Mouse (Mus musculus): ENCODE measurements at regions not wholly inside any gene's neighbourhood (a gene's known extent, or its start where the extent isn't known, plus 50 kb on each side); places are given as distances from the start of the nearest gene placed in this dataset.
A peak's percentile ranks its signal among the peaks of the same experiment; 100 is the strongest.
"Not testable (repeated sequence)": the region's sequence is repeated elsewhere in the genome, so short reads cannot be mapped to it uniquely, and the experiment has no call there.

DNA sequence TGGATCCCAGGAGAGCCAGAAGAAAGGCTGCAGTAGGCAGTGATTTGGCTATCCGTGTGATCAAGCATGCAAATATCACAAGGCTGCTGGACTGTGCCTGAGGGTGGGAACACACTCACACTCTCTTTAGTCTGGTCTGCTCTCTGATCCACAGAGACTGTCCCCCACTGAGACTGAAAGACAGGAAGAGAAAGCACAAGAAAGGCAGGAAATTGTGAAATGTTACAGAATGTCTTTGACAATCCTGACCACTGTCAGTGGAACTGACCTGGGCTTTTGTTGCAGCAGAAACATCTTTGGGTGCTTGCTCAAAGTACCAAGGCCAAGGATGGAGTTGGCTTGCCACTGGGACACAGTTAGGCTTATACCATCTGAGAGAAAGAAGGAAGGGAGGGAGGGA is 52.3 kb upstream of the Gpd2 start:
- DNase-seq (ENCODE audit: low spot score in 2 of 2): no peak

DNA sequence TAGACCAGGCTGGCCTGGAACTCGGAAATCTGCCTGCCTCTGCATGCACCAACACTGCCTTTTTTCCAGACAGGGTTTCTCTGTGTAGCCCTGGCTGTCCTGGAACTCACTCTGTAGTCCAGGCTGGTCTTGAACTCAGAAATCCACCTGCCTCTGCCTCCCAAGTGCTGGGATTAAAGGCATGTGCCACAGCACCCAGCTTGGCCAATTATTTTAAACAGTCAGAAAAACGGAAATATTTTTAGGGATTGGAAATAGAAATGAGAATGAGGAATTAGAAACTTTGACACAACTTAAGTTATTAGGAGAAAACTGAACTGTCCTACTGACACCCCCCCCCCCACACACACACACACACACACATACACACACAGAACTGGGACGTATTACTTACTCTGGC is 54.3 kb upstream of the Gpd2 start:
- DNase-seq (ENCODE audit: low spot score in 2 of 2): not testable (repeated sequence)

- peak; percentile 93 to 95 for DNase-seq (ENCODE audit: low spot score in 2 of 2)
Observed at GRCm38 (mm10) chr2:57181692-57182541, 55.5 kb upstream of the Gpd2 start.

GRCm38 (mm10) chr2:57181350-57181691 is 56.1 kb upstream of the Gpd2 start:
- no peak for DNase-seq (ENCODE audit: low spot score in 2 of 2)

DNA sequence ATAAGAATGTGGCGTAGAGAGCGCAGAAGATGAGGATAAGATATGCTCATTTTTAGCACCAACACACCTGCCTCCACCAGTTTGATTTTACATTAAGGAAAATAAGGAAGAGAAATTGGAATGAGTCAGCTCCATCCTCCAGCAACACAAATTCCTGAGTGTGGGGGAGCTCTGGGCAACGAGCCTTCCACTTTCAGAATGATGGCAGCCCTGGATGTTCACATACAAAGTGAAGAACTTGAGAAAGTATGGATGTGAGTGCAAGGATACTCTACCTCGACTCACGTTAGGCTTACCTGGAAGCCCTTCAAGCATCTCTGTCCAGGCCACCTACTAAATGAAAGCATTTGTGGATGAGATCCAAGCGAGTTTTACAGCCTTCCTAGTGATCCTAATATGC is 54.3 kb upstream of the Nr4a2 start:
- DNase-seq (ENCODE audit: low spot score in 2 of 2): no peak

GRCm38 (mm10) chr2:57176547-57176946 is 52.7 kb upstream of the Nr4a2 start:
- no peak for DNase-seq (ENCODE audit: low spot score in 2 of 2)

DNA sequence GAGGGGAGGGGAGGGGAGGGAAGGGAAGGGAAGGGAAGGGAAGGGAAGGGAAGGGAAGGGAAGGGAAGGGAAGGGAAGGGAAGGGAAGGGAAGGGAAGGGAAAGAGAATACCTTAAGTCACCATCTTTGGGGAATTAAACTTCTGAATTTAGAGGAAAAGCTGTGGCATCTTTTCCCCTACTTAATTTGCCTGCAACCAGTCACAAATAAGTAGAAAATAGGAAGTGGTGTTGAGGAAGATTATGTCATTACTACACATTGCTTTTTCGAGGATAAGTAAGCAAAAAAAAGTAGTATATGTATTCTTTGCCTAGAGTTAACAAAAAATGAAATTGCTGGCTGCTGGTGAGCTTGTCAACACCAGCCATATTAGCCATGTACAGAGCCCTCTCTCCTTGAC is 51.4 kb upstream of the Nr4a2 start:
- DNase-seq (ENCODE audit: low spot score in 2 of 2): no peak
